Mouse (Mus musculus): ENCODE results near the gene Cnpy3.

Cnpy3 gene

GRCm38 (mm10) chr17:46714756-46715481 lies 37.1 kb downstream of the Cnpy3 start:
- DNase-seq (ENCODE audit: low spot score) = no peak

GRCm38 (mm10) chr17:46713849-46714248 lies 38.2 kb downstream of the Cnpy3 start:
- no peak for DNase-seq (ENCODE audit: low spot score)

- no peak for DNase-seq (ENCODE audit: low spot score)
Observed at GRCm38 (mm10) chr17:46712442-46712841, 39.6 kb downstream of the Cnpy3 start.

- no peak for DNase-seq (ENCODE audit: low spot score)
Observed at GRCm38 (mm10) chr17:46711612-46712271, 40.3 kb downstream of the Cnpy3 start.

- peak; percentile 86 for DNase-seq (ENCODE audit: low spot score)
Observed at GRCm38 (mm10) chr17:46710959-46711597, 40.9 kb downstream of the Cnpy3 start, which contains the start of gene Pex6. Gene Pex6, plus strand, starts transcription at chr17:46711463.

- no peak for DNase-seq (ENCODE audit: low spot score)
Observed at GRCm38 (mm10) chr17:46706375-46707089, 45.5 kb downstream of the Cnpy3 start.

GRCm38 (mm10) chr17:46704887-46705835 lies 46.9 kb downstream of the Cnpy3 start, which contains the start of gene Ppp2r5d:
Gene Ppp2r5d, minus strand, starts transcription at chr17:46705111.
- peak; percentile 94 for DNase-seq (ENCODE audit: low spot score)

- DNase-seq (ENCODE audit: low spot score) = no peak
Observed at GRCm38 (mm10) chr17:46703971-46704886, 47.8 kb downstream of the Cnpy3 start.

GRCm38 (mm10) chr17:46702506-46702905 lies 49.5 kb downstream of the Cnpy3 start:
- no peak for DNase-seq (ENCODE audit: low spot score)

GRCm38 (mm10) chr17:46702100-46702499 lies 49.9 kb downstream of the Cnpy3 start:
- no peak for DNase-seq (ENCODE audit: low spot score)

GRCm38 (mm10) chr17:46701489-46701888 lies 50.5 kb downstream of the Cnpy3 start:
- no peak for DNase-seq (ENCODE audit: low spot score)

- no peak for DNase-seq (ENCODE audit: low spot score)
Observed at GRCm38 (mm10) chr17:46699912-46700311, 52.1 kb downstream of the Cnpy3 start.

- no peak for DNase-seq (ENCODE audit: low spot score)
Observed at GRCm38 (mm10) chr17:46699245-46699644, 52.8 kb downstream of the Cnpy3 start.

GRCm38 (mm10) chr17:46698515-46698914 lies 53.5 kb downstream of the Cnpy3 start:
- no peak for DNase-seq (ENCODE audit: low spot score)

- no peak for DNase-seq (ENCODE audit: low spot score)
Observed at GRCm38 (mm10) chr17:46694517-46695063, 57.4 kb downstream of the Cnpy3 start.

GRCm38 (mm10) chr17:46691390-46691789 lies 60.6 kb downstream of the Cnpy3 start:
- DNase-seq (ENCODE audit: low spot score) = no peak

GRCm38 (mm10) chr17:46690665-46691064 lies 61.3 kb downstream of the Cnpy3 start:
- DNase-seq (ENCODE audit: low spot score) = no peak

- no peak for DNase-seq (ENCODE audit: low spot score)
Observed at GRCm38 (mm10) chr17:46685913-46686312, 66.1 kb downstream of the Cnpy3 start.
